Mouse (Mus musculus): ENCODE data around the gene Spata48. TPM values are rescaled to one million over a fixed set of nuclear protein-coding genes. Genes with fewer than 3 reads are reported as not detected.

Spata48 gene
- 1.8 TPM for polyA plus RNA-seq (2014; fragmentation: Illumina TruSeq; extraction: RNeasy Lipid Tissue Mini Kit (QIAGEN cat#74804); ENCODE audit: low read depth, low replicate concordance)

DNA sequence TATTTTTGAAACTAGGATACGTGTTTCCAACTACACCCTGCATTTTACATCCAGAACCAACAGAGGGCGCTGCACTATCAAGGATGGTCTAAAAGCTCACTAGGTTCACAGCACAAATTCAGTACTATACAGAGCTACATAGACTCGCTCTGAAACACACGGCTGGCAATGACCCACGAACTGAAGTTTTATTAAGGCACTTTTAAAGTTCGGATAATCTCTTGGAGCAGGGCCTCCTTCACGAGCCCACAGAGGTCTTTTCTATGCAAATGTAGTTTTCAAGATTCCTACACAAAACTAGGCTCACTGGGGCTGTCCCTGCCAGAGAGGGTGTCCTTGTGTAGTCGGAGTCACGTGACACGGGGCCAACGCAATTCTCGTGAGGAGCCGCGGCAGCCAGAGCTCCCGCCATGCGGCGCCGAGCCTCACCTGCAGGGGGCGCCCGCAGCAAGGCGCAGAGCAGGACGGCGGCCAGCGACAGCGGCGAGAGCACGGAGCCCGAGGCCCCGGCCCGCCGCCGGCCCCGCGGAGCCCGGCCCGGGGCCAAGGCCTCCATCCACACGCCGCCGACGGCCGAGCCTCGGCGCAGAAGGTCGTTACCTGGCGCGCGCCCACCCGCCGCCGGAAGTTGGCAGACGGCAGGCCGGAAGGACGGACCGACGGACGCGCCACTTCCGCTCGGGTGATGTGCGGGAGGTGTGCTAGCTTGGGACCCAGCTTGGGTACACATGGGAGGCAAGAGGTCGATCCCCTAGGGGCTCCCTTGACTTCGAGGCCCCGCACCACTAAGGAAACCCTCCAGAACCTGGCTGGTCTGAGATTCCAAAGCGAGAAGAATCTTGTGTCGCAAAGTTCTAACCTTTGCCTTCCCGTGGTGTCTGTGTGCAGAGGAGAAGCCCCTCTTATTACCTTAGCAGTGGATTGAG is at the start of gene Spata48, which contains the start of gene Zpbp:
Gene Spata48, plus strand, starts transcription at position 460 of the 926 bp plus-strand sequence.
Gene Zpbp, minus strand, starts transcription at position 774 of the 926 bp plus-strand sequence.

Other genes starting within 250 kb of the Spata48 start
- 2.6 TPM for gene Zpbp, start 314 bp downstream of the Spata48 start, polyA plus RNA-seq (2014; fragmentation: Illumina TruSeq; extraction: RNeasy Lipid Tissue Mini Kit (QIAGEN cat#74804); ENCODE audit: low read depth, low replicate concordance)
- gene 4930512M02Rik, start 165.7 kb downstream of the Spata48 start, polyA plus RNA-seq (2014; fragmentation: Illumina TruSeq; extraction: RNeasy Lipid Tissue Mini Kit (QIAGEN cat#74804); ENCODE audit: low read depth, low replicate concordance): not detected
- 7.5 TPM for gene Ikzf1, start 222.9 kb downstream of the Spata48 start, polyA plus RNA-seq (2014; fragmentation: Illumina TruSeq; extraction: RNeasy Lipid Tissue Mini Kit (QIAGEN cat#74804); ENCODE audit: low read depth, low replicate concordance)

Measured in adipose tissue, adult 10 weeks (tissue).